Mouse (Mus musculus) common myeloid progenitor, adult 5-6 weeks (primary cell): ENCODE measurements around the gene Atl2. TPM values are rescaled to one million over a fixed set of nuclear protein-coding genes. Genes with fewer than 3 reads are reported as not detected.

Source experiments
- ATAC-seq: replicated peaks from 2 replicates; pipeline ENCODE4 v1.8.0; 2016; ENCODE audit warnings: low read depth, mild to moderate bottlenecking, moderate TSS enrichment, inconsistent platforms; ENCODE audit not compliant: poor library complexity, severe bottlenecking
- total RNA-seq: library from RNA; stranded (forward); fragments of 200-1000, 187-1606 nt; gene quantifications from 2 replicates; pipeline ENCODE4 v1.2.3, GENCODE M21; 2017

Atl2 gene
- total RNA-seq, result 49.3 and 71.2 TPM in 2 replicates

DNA sequence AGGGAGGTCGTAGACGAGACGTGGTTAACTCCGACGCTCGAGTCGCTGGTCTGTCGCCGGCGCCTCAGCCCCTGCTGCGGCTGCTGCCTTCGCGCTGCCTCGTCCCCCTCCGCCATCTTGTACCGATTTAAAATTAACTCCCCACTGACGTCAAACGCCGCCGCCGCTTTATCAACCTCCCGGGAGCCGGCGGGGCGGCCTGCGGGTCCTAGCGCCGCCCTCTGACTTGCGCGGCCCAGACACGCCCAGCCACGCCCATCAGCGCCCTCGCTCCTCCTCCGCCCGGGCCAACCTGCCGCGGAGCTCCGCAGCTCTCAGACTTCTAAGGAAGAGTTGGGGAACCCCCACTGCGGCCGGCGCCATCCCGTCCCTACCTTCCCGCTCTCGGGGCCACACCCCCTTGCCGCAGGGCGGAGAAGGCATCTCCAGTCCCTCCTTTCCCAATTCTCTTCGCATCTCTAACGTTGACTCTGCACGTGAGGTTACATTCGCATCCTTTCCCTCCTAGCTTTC, at the start of gene Atl2:
Atl2 (minus strand) TSS at position 213 of the 513 bp plus-strand sequence.
- ATAC-seq, result peak; percentile 85

DNA sequence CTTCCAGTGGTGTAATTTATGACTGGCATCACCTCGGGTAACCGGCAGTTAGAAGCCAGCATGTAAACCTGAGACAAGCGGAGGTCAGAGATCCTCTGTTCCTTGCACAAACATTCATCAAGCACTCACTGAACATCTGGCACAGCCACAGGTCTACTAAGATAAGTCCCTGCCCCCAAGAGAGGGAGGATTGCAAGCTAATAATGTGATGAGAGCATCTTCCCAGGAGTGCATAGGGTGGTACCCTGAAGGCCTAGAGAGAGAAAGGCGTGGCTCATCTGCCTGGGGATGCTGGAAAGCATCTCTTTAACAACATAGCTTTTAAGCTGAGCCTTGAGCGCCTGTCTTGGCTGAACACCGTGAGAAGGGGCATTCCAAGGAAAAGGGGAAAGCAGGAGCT, 48.9 kb upstream of the Atl2 start:
- ATAC-seq, result no peak

DNA sequence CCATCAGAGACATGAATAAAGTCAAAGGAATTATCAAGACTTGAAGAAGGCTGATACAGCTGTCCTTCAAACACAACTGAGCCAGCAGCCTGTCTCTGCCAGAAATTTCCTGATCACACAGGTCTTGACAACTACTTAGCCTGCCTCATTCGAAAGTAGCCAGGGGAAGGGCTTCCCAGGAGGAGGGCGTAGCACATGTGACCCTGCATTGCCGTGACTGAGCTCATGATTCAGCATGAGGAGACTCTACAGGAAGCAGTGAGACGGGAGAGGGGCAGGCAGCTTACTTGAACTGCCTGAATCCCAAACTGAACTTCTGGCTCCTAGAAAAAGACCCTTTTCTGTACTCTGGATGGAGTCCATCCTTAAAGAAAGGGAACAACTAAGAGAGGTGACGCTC, 46.5 kb upstream of the Atl2 start:
- peak; percentile 39; the same call in 1 of the 2 replicates for ATAC-seq

DNA sequence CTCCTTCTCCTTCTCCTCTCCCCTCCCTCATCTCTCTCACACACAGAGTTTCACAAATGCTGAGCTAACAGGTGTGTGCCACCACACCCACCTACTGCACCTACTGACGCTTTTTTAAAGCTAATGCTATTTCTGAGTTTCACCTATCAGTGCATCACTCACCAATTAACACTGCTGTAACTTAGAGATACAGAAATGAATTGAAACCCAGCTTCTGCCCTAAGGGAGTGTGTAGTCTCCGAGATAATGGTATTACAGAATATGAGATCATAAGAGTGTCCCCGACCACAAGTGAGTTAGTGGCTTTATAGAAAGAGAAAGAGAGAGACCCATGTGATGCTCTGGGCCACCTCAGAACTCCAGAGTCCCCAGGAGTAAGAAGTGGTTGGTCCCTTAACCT, 43.2 kb upstream of the Atl2 start:
- no peak for ATAC-seq

DNA sequence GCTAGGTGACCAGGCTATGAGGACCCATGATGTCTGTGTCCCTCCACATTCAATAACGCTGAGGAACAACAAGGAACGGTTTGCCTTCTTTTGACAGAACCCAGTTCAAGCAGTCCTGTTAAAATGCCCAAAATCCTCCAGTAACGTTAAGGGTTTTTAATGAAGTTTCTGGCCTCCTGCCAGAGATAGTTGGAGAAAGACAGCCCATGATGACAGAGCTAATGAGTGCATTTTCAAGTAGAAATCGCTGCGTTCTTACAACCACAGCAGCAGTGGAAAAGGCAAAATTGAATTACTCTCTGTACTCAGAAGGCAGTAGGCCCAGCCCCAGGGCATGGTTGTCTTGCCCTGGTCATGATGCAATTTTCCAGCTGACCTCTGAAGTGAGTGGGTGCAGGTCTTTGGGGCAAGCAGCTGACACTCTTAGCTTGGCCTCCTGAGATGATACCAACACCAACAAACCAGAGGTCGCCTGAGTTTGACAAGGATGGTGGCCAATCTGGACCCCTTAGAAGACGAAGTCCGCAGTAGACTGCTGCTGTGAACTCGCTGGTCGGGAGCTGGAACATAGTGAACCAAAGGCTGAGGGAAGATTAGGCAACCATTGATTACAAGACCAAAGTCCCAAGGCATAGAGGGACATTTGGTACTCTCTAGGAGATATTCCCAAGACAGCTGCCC, 42.1 kb upstream of the Atl2 start:
- ATAC-seq, result no peak

DNA sequence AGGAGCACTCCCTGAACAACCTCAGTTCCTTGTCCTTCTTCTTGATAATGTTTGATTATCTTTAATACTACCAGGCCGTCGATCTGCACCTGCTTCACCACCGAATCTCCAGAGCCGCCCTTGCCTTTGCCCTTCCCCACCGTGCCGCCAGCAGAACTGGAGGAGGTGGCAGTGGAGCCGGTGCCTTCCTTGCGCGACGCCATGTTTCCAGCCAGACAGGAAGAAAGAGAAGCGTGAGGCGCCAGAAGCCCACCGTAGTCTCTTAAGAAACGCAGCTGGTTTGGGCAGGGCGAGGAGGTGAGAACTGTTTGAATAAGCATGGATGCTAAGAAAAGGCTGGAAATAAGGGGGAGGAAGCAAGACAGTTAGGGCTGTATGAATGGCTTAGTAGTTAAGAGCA, 38.4 kb upstream of the Atl2 start:
- peak; percentile 56; the same call in 1 of the 2 replicates for ATAC-seq

DNA sequence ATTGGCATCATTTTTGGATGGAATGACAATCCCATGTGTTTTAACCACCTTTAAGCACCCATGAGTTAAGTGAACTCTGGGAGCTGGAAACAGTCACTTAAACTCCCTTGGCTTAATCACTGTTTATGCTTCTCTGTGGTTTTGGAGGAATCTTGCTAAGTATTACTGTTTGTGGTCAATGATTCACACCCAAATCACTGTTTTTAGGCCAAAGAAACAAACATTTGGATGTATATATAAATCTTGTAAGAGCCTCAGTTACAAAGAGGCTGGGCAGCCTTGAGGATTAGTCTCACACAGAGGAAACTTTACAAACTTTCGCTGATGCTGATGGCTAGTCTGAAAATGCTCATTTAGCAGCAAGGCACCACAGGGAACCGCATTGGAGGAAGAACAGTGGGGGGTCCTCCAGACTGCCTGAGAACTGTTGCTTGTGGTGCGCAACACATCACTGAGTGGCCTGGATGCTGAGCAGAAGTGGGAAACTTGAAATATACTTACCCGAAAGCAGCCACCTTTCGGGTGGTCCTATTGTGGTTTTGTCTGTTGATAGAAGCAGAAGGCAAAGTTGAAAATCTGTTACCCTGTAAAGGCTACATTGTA, 36.9 kb upstream of the Atl2 start:
- ATAC-seq, result no peak

DNA sequence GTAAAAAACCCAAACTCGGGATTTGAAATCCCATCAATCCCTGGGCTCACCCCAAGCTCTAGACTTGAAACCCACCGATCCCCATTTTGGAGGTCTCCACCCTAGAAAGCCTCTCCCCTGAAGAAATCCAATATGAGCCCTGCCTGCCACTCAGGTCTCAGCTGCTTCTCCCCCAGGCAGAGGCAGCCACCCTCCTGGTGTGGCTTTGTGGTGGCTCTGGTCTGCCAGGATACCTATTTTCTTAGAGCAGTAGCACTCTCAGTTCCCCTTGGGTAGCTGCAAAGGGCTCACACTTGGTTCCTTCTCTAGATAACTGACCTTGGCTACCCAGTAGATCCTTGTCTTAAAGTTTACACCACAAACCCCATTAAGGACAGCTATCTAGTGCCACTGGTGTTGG, 31.2 kb upstream of the Atl2 start:
- peak; percentile 88 for ATAC-seq

DNA sequence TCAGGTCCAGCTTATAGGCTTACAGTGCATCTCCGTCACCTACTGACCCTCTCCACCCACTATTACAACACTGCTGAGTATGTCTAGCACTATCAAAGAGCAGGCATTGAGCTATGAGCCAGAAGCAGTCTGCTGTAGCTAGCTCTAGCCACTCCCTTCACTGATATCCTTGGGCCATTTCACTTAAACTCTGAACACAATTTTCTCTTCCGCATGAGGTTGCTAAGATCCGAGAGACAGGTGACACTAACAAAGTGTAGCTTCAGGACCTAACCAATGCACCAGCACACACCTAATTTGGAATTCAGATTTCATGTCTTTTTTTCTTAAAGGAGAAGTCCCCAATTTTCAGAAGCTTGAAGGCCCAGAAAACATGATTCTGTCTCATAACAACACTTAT, 30.6 kb upstream of the Atl2 start:
- no peak for ATAC-seq

DNA sequence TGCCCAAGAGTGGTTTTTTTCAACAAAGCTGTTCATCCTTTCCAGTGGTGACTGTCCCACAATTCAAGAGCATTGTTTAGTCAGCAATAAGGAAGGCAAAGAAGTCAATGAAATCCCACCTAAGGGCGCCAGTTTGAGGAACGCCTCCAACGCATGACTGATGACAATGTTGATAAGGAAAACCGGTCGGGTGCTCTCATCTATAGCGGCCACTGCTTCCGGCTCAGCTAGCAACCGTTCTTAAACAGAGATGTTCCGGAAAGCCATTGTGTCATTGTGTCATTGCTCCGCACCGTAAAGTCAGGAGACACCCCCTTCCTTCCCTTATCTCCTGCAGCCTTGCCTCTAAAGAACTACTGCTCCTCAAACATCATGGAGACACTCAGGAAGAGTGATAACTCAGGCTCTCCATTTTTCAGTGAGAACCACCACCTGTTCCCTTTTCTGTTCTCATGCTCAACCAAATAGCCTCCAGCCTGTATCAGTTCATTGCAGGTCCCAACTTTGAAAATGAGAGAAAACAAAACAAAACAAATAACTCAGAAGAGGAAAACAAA, 30.0 kb upstream of the Atl2 start:
- ATAC-seq, result peak; percentile 57

DNA sequence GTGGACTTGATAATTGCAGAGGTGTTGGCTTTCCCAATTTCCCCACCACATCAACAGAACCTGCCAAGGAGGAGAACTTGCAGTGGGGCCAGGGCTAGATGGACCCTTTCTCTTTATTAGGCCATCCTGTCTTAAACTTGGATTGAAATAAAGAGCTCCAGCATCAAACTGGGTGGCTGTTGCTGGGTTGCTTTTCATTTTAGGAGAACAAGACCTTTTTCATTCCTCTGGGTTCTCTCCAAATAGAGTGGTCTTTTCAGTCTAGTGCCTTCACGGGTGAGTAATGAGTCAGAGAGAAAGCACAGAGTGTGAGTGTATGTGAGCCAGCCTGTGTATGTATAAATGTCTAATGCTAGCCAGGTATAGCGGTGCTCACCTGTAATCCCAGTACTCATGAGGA, 24.4 kb upstream of the Atl2 start:
- no peak for ATAC-seq

DNA sequence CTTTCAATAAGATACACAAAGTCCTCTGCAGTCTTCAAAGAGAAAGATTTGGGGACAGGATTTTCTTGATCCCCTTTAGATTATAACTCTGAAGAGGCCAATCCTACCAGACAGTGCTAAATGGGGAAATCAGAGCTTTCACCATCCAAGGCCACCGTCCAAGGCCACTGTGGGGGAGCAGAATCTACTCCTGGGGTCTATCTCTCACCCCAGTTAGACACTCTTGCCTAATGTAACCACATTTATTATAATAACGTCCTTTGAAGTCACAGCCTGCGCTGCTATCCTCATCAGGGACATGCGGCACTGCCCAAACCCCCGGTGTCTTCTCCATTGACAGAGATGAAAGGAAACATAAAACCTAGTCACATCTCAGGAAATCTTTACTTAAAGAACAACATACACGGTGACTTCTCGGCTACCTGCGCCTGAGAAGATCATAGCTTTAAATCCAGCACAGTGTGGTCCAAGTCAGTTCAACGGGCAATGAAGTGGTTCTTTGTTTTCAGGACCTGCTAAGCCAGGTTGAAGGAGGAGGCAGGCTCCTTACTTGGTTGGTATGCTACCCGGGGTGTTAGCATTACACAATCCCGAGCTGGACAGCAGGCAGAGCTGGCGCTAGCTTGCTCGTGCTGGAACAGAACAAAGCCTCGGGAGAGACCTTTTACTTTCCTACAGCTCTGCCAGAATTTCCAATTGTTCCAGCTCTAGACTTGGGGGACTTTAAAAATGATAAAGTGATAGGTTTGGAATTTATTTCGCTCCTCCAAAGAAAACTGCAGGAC, 23.8 kb upstream of the Atl2 start:
- ATAC-seq, result no peak

DNA sequence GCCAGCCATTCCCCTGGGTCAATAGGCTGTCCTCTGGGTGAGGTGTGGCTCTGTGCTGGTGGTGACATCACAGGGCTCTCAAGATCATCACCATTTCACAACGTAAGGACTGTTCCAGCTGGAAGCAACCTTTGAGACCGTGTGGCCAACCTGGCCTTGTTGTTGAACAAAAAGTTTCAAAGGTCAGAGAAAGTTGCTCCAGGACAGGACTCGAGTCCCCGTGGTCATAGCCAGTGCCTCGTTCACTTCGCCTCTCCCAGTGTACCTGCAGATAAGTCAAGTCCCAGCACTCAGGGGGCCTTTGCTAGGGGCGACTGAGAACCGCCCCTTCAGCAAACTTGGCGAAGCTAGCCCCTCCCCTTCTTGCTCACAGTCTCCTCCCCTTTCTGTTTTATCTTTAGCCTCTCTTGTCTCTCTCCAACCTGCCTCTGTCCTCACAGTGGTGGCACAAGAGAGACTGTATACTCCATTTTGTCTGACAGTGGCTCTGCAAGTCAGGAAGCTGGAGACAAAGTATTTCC, 22.6 kb upstream of the Atl2 start:
- ATAC-seq, result peak; percentile 64

DNA sequence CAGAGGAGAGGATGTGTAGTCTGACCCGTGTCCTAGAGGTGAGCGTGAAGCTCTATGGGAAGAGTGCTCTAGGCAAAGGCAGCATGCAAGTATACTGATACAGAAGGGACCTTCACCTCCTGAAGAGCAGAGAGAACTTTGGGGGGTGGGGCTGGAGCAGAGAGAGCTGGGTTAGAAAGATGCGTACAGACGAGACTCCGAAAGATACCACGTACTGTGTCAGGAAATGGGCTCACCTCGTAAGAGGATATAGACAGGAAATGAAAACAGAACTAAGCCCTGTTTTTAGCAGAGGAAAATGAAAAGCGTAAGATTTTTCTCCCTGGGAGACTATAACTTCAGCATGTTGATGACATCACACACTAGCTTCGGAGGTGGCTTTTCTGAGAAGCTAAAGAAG, 21.1 kb upstream of the Atl2 start:
- 0 out of 2 replicates have a peak, but pooled peaks have one; percentile 20 for ATAC-seq

DNA sequence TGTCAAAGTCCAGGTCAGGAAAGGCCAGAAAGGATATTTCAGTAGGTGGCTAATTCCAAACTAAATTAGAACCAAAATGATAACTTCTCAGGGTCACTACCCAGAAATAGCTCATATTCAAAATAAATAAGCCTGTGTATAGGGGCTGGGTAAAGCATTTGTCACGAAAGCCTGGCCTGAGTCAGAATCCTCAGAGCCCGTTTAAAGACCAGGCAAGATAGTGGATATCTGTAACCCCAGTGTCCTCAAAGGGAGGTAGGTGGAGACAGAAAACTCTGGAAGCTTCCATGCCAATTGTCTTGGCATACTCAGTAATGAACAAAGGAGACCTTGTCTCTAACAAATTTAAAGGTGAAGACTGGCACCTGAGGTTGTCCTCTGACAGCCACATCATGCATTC, 16.3 kb upstream of the Atl2 start:
- no peak for ATAC-seq

DNA sequence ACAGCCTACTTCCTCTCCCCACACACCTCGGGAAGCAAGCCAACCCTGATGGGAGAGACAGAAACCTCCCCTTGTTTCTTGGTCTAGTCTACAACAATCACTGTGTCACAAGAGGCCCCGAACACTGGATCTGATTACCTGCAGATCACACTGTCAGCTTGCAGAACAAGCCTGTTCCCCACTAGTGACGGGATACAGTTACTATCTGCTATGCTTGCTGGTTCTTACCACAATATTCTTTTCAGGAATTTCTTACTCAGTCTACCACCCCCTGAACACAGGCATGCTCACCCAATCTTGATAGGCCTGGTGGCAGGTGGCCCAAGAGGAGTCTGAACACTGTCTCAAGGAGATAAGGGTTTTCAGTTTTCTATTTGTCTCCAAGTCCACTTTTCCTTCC, 15.8 kb upstream of the Atl2 start:
- ATAC-seq, result no peak

DNA sequence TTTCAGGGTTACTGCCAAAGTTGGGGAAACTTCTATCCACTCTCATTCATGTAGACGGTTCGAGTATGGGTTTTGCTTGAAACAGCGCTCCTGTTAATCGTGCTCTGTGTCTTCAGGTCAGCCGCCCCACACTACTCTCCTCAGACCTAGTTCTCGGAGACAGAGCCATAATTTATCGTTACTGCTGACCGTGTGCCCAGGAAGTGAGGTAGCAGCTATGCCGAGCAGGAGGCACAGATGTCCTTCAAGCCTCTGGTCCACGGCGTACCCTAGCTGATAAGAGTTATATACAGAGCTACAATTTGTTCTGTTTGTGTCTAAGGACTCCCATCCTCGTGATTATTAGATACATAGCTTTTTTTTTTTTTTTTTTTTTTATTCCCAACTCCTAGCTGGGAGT, 13.6 kb upstream of the Atl2 start:
- ATAC-seq, result no peak

DNA sequence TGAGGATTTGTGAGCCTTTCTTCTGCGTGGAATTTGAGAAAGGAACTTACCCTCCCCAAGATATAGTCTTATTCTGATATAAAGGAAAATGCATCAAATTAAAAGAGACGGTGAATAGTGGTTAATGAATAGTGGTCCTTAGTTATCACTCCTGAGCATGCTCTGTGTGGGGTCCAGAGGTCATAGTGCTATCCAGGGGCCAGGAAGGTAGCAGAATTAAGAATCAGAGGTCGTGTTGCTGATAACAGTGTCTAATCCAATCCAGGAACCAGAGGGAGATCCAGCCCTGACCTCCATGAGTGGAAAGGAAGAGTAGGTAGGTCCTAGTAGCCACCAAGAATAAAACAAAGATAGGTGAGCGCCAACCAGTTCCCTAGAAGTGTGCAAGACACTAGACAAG, 11.8 kb upstream of the Atl2 start:
- ATAC-seq, result no peak

DNA sequence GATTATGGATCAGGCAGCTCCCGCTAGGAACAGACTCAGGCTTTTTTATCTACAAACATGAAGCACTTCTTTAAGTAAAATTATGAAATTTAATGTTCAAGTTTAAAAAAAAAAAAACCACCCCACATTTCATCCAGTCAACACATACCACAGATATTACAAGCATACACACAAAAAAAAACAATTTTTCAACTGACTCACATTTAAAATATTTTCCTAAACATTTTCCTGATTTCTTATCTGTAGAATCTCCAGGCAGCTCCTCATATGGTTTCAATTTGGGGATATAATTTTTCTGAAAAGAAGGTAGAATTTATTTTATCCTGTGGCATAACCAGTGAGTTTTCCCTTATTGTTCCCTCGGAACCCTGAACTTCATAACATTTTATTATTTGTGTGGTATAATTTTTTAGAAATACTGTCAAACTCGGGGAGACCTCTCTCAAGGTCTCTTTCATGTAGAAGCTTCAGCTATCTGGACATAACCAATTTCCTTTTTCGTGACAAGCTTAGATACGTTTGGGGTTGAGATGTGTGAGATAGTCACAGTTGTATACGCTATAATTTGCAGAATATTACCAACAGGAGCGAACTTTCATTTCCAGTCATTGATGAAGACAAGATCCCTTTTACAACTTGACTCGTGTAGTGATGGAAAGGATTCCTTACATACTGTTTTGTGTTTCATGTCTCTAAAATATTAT, 11.0 kb upstream of the Atl2 start:
- ATAC-seq, result no peak

DNA sequence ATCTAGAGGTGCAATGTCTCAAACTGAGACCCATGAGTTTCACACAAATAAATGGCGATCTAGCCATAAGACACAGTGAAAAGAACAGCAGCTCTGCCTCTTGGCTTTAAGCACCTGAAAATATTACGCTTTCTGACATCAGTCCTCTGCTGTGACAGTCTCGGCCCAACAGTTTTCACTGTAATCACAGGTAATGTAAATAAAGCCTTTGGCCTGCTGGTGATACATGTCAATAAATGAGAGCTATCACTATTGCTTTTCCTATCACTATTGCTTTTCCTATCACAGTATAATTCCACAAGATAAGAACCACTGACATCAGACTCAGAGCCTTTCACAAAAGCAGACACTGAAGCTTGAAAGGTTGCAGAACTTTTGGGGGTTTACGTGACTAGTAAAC, 8.7 kb upstream of the Atl2 start:
- ATAC-seq, result no peak
